Mouse (Mus musculus): ENCODE results near the gene Unc93a.
"Not testable (repeated sequence)": the region's sequence is repeated elsewhere in the genome, so short reads cannot be mapped to it uniquely, and the experiment has no call there.

- TF ChIP-seq CTCF (IDR thresholded peaks at IDR 0.05; ENCODE audit: low read depth, low read length); POLR2A (IDR thresholded peaks at IDR 0.05; ENCODE audit: insufficient read depth, low read length): not testable (repeated sequence)
Measured at GRCm38 (mm10) chr17:13177796-13178195, 46.2 kb upstream of the Unc93a start.
